Mouse (Mus musculus) MEL (cell line): ENCODE measurements around the gene Mmp2. TPM values are rescaled to one million over a fixed set of nuclear protein-coding genes. Genes with fewer than 3 reads are reported as not detected.

Experiments
- DNase-seq: peaks from one replicate; pipeline ENCODE4 v3.0.0; 2011; ENCODE audit warnings: low read depth, low spot score
- H3K27ac ChIP-seq: 2 replicates; pipeline ENCODE4 v1.5.1; 2012; ENCODE audit warnings: low read depth, mild to moderate bottlenecking, control low read depth, low read length, moderate library complexity; ENCODE audit not compliant: control insufficient read depth
- H3K27me3 ChIP-seq, 2 experiments: fragments of 150-350 bp in 1 of 2; sonication (generic) in 1 of 2; 2 replicates each; pipeline ENCODE4 v1.6.1; 2012; ENCODE audit warnings: low read length in 2 of 2, mild to moderate bottlenecking in 2 of 2, improper control_type of control experiment in 1 of 2, moderate library complexity in 1 of 2; ENCODE audit not compliant: insufficient read depth in 2 of 2, control insufficient read depth in 1 of 2
- H3K36me3 ChIP-seq, 2 experiments: 2 replicates each; pipeline ENCODE4 v1.6.1; 2012 to 2014; ENCODE audit warnings: low read length in 2 of 2, improper control_type of control experiment in 1 of 2, inconsistent platforms in 1 of 2, mild to moderate bottlenecking in 1 of 2; ENCODE audit not compliant: insufficient read depth in 2 of 2, control insufficient read depth in 1 of 2
- H3K4me1 ChIP-seq, 2 experiments: fragments of 150-350 bp in 1 of 2; sonication (generic) in 1 of 2; 2 replicates each; pipeline ENCODE4 v1.6.1; 2012; ENCODE audit warnings: low read length in 2 of 2, improper control_type of control experiment in 1 of 2, mild to moderate bottlenecking in 1 of 2; ENCODE audit not compliant: insufficient read depth in 2 of 2, control insufficient read depth in 1 of 2
- H3K4me3 ChIP-seq, 2 experiments: fragments of 150-350 bp in 1 of 2; sonication (generic) in 1 of 2; 2 replicates each; pipeline ENCODE4 v1.5.1; 2012; ENCODE audit warnings: low read depth in 2 of 2, low read length in 2 of 2, mild to moderate bottlenecking in 2 of 2, moderate library complexity in 2 of 2, control low read depth in 1 of 2, improper control_type of control experiment in 1 of 2; ENCODE audit not compliant: control insufficient read depth in 1 of 2, insufficient read depth in 1 of 2
- H3K79me2 ChIP-seq: 2 replicates; pipeline ENCODE4 v1.6.1; 2012; ENCODE audit warnings: mild to moderate bottlenecking, low read length, moderate library complexity; ENCODE audit not compliant: control insufficient read depth, poor library complexity, insufficient read depth
- H3K9ac ChIP-seq: 2 replicates; pipeline ENCODE4 v1.6.1; 2012; ENCODE audit warnings: low read depth, mild to moderate bottlenecking, control low read depth, low read length, moderate library complexity; ENCODE audit not compliant: control insufficient read depth, poor library complexity, severe bottlenecking
- H3K9me3 ChIP-seq: fragments of 150-350 bp; sonication (generic); replicated peaks from 2 replicates; pipeline ENCODE4 v1.6.1; 2012; ENCODE audit warnings: mild to moderate bottlenecking, low read length, improper control_type of control experiment, moderate library complexity; ENCODE audit not compliant: insufficient read depth
- BHLHE40 ChIP-seq: IDR thresholded peaks from 2 replicates; pipeline ENCODE4 v1.6.1; 2012; ENCODE audit warnings: low read depth, mild to moderate bottlenecking, inconsistent platforms, low read length, improper control_type of control experiment, borderline replicate concordance
- CHD1 ChIP-seq: IDR thresholded peaks from 2 replicates; pipeline ENCODE4 v1.6.1; 2012; ENCODE audit warnings: low read depth, mild to moderate bottlenecking, inconsistent platforms, low read length, improper control_type of control experiment
- CTCF ChIP-seq, 3 experiments: IDR thresholded peaks in 2 of 3; conservative IDR thresholded peaks in 1 of 3; 2 replicates each; pipeline ENCODE4 v1.5.1; 2011 to 2012; ENCODE audit warnings: low read length in 3 of 3, low read depth in 2 of 3, mild to moderate bottlenecking in 2 of 3, improper control_type of control experiment in 1 of 3, inconsistent platforms in 1 of 3, mixed read lengths in 1 of 3, moderate library complexity in 1 of 3; ENCODE audit not compliant: control insufficient read depth in 1 of 3, insufficient read depth in 1 of 3, poor library complexity in 1 of 3, severe bottlenecking in 1 of 3
- E2F4 ChIP-seq: IDR thresholded peaks from 2 replicates; pipeline ENCODE4 v1.6.1; 2011; ENCODE audit warnings: low read depth, low read length, improper control_type of control experiment, borderline replicate concordance
- ELF1 ChIP-seq: IDR thresholded peaks from 2 replicates; pipeline ENCODE4 v1.6.1; 2014; ENCODE audit warnings: low read depth, mild to moderate bottlenecking, inconsistent platforms, low read length, improper control_type of control experiment, moderate library complexity
- ETS1 ChIP-seq: IDR thresholded peaks from 2 replicates; pipeline ENCODE4 v1.6.1; 2012; ENCODE audit warnings: low read depth, mild to moderate bottlenecking, inconsistent platforms, low read length, improper control_type of control experiment, moderate library complexity
- GATA1 ChIP-seq: IDR thresholded peaks from 2 replicates; pipeline ENCODE4 v1.6.1; 2011; ENCODE audit warnings: low read depth, low read length, improper control_type of control experiment
- KAT2A ChIP-seq: conservative IDR thresholded peaks from 2 replicates; pipeline ENCODE4 v1.6.1; 2012; ENCODE audit warnings: low read depth, low read length, improper control_type of control experiment, inconsistent platforms
- MAX ChIP-seq: IDR thresholded peaks from 2 replicates; pipeline ENCODE4 v1.6.1; 2011; ENCODE audit warnings: low read length, improper control_type of control experiment
- MXI1 ChIP-seq: IDR thresholded peaks from 2 replicates; pipeline ENCODE4 v1.6.1; 2011; ENCODE audit warnings: mild to moderate bottlenecking, low read depth, low read length, improper control_type of control experiment
- MYB ChIP-seq: IDR thresholded peaks from 2 replicates; pipeline ENCODE4 v1.6.1; 2011; ENCODE audit warnings: mild to moderate bottlenecking, low read depth, low read length, improper control_type of control experiment
- NELFE ChIP-seq: IDR thresholded peaks from 2 replicates; pipeline ENCODE4 v1.6.1; 2011; ENCODE audit warnings: low read depth, low read length, improper control_type of control experiment
- POLR2A ChIP-seq, 2 experiments: IDR thresholded peaks; 2 replicates each; pipeline ENCODE4 v1.6.1; 2011 to 2012; ENCODE audit warnings: low read length in 2 of 2, mild to moderate bottlenecking in 2 of 2, control low read depth in 1 of 2, improper control_type of control experiment in 1 of 2, low read depth in 1 of 2, moderate library complexity in 1 of 2; ENCODE audit not compliant: control insufficient read depth in 1 of 2, insufficient read depth in 1 of 2, poor library complexity in 1 of 2
- POLR2AphosphoS2 ChIP-seq: IDR thresholded peaks from 2 replicates; pipeline ENCODE4 v1.6.1; 2011; ENCODE audit warnings: low read length, improper control_type of control experiment
- RCOR1 ChIP-seq: IDR thresholded peaks from 2 replicates; pipeline ENCODE4 v1.6.1; 2012; ENCODE audit warnings: low read depth, mild to moderate bottlenecking, inconsistent platforms, low read length, improper control_type of control experiment
- SIN3A ChIP-seq: IDR thresholded peaks from 2 replicates; pipeline ENCODE4 v1.6.1; 2012; ENCODE audit warnings: low read length, improper control_type of control experiment, inconsistent platforms
- SMC3 ChIP-seq: IDR thresholded peaks from 2 replicates; pipeline ENCODE4 v1.6.1; 2011; ENCODE audit warnings: low read depth, low read length, improper control_type of control experiment
- TAL1 ChIP-seq: IDR thresholded peaks from 2 replicates; pipeline ENCODE4 v1.6.1; 2012; ENCODE audit warnings: mild to moderate bottlenecking, inconsistent platforms, low read length, moderate library complexity, mixed read lengths
- USF2 ChIP-seq, 2 experiments: IDR thresholded peaks; 2 replicates each; pipeline ENCODE4 v1.6.1; 2011 to 2012; ENCODE audit warnings: improper control_type of control experiment in 2 of 2, low read length in 2 of 2, borderline replicate concordance in 1 of 2, inconsistent platforms in 1 of 2, low read depth in 1 of 2, mild to moderate bottlenecking in 1 of 2; ENCODE audit not compliant: insufficient read depth in 1 of 2
- ZC3H11A ChIP-seq: IDR thresholded peaks from 2 replicates; pipeline ENCODE4 v1.6.1; 2012; ENCODE audit warnings: low read depth, mild to moderate bottlenecking, inconsistent platforms, low read length, improper control_type of control experiment
- ZKSCAN1 ChIP-seq: IDR thresholded peaks from 2 replicates; pipeline ENCODE4 v1.6.1; 2012; ENCODE audit warnings: low read depth, mild to moderate bottlenecking, inconsistent platforms, low read length, improper control_type of control experiment, moderate library complexity
- ZMIZ1 ChIP-seq: IDR thresholded peaks from 2 replicates; pipeline ENCODE4 v1.6.1; 2012; ENCODE audit warnings: low read depth, mild to moderate bottlenecking, inconsistent platforms, low read length, improper control_type of control experiment, moderate library complexity
- polyA plus RNA-seq, 2 experiments: library from polyadenylated mRNA; stranded (reverse) in 1 of 2; unstranded in 1 of 2; fragments of >175 nt in 1 of 2; fragments of >200 nt in 1 of 2; gene quantifications; 2 replicates each; pipeline versions ENCODE4 v1.2.1 to v1.2.4; 2012; ENCODE audit warnings: low replicate concordance in 2 of 2, low read depth in 1 of 2; ENCODE audit not compliant: insufficient read length in 2 of 2, insufficient read depth in 1 of 2, missing spikeins in 1 of 2
- total RNA-seq: library from RNA; depleted of rRNA; stranded (reverse); fragments of 300-350 nt; gene quantifications from 2 replicates; pipeline ENCODE4 v1.2.3, GENCODE M21; 2012; rRNA removed

Mmp2 gene
- not detected in 2 replicates for total RNA-seq
- under 1 TPM in 1 of 2 experiments, not detected in 1; 0.25 TPM for polyA plus RNA-seq

DNA sequence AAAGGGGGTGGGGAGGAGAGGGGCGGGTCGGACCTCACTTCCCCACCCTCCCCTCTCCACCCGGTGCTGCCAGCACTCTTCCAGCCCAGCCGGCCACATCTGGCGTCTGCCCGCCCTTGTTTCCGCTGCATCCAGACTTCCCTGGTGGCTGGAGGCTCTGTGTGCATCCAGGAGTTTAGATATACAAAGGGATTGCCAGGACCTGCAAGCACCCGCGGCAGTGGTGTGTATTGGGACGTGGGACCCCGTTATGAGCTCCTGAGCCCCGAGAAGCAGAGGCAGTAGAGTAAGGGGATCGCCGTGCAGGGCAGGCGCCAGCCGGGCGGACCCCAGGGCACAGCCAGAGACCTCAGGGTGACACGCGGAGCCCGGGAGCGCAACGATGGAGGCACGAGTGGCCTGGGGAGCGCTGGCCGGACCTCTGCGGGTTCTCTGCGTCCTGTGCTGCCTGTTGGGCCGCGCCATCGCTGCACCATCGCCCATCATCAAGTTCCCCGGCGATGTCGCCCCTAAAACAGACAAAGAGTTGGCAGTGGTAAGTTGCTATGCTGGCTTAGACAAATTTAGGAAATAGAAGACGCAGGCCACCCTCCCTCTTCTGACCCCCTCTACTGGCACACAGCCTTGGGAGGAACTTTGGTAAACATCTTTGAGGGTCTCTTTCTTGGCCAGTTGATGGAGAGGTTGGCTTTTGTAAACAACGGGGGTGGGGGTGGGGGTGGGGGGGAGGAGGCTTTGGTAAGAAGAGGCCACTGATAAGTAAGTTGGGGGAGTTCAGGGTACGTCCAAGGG, at the start of gene Mmp2:
Gene Mmp2, plus strand, starts transcription at position 49 of the 792 bp plus-strand sequence.
- H3K27me3 ChIP-seq: no peaks in the 10 kb centered on the region
- H3K4me1 ChIP-seq: no peaks in the 10 kb centered on the region
- H3K9ac ChIP-seq: no peak within 1 kb of the TSS
- H3K4me3 ChIP-seq: no peak within 1 kb of the TSS
- no peaks in the 10 kb centered on the region for H3K9me3 ChIP-seq
- no peaks in the 10 kb centered on the region for H3K36me3 ChIP-seq
- no peak for TF ChIP-seq POLR2A (IDR thresholded peaks at IDR 0.05; ENCODE audit: control insufficient read depth in 1 of 2, insufficient read depth in 1 of 2, low read depth in 1 of 2, low read length in 2 of 2, poor library complexity in 1 of 2)
- TF ChIP-seq RCOR1: no peak
- no peak for TF ChIP-seq MXI1
- TF ChIP-seq ZKSCAN1: no peak
- TF ChIP-seq GATA1: no peak
- TF ChIP-seq ZMIZ1: no peak
- TF ChIP-seq KAT2A: no peak
- no peak for TF ChIP-seq POLR2AphosphoS2
- no peak for TF ChIP-seq BHLHE40
- no peak for TF ChIP-seq ZC3H11A
- no peak for TF ChIP-seq MYB
- DNase-seq: no peak
- no peak within 1 kb of the TSS for H3K27ac ChIP-seq
- no peaks in the 10 kb centered on the region for H3K79me2 ChIP-seq

GRCm38 (mm10) chr8:92780976-92781375, 46.1 kb upstream of the Mmp2 start:
- Histone ChIP-seq H3K9me3 (no peaks in the 10 kb centered on the region), H3K79me2 (no peaks in the 10 kb centered on the region), H3K27me3 (no peaks in the 10 kb centered on the region), H3K4me1 (no peaks in the 10 kb centered on the region), H3K27ac (no peak overlapping the region), H3K4me3 (no peak overlapping the region), H3K9ac (no peak overlapping the region), H3K36me3 (no peaks in the 10 kb centered on the region)
- TF ChIP-seq MAX (no peak), CTCF (IDR thresholded peaks at IDR 0.05 in 2 of 3, conservative IDR thresholded peaks at IDR 0.05 in 1 of 3; ENCODE audit: control insufficient read depth in 1 of 3, insufficient read depth in 1 of 3, low read depth in 2 of 3, low read length in 3 of 3, poor library complexity in 1 of 3, severe bottlenecking in 1 of 3) (no peak), ZMIZ1 (no peak), SIN3A (no peak), ELF1 (no peak), ETS1 (no peak), CHD1 (no peak), USF2 (IDR thresholded peaks at IDR 0.05; ENCODE audit: borderline replicate concordance in 1 of 2, insufficient read depth in 1 of 2, low read depth in 1 of 2, low read length in 2 of 2) (no peak), MYB (no peak), NELFE (no peak), ZKSCAN1 (no peak), POLR2AphosphoS2 (no peak), TAL1 (no peak), BHLHE40 (no peak), KAT2A (no peak), E2F4 (no peak), GATA1 (no peak), SMC3 (no peak)
- no peak for DNase-seq
